Mouse (Mus musculus) splenic B cell, adult 2 months (primary cell): ENCODE data around the gene Cnst.
"Not testable (repeated sequence)": the region's sequence is repeated elsewhere in the genome, so short reads cannot be mapped to it uniquely, and the experiment has no call there.

Experiments used
- DNase-seq: peaks from one replicate; pipeline ENCODE4 v3.0.0-alpha.2; 2011; ENCODE audit warnings: low read depth, low spot score
- H3K27me3 ChIP-seq: 2 replicates; pipeline ENCODE4 v1.6.1; 2012; ENCODE audit warnings: mild to moderate bottlenecking, low read length, moderate library complexity, mixed read lengths; ENCODE audit not compliant: control insufficient read depth, poor library complexity, insufficient read depth, severe bottlenecking
- H3K36me3 ChIP-seq: 2 replicates; pipeline ENCODE4 v1.6.1; 2012; ENCODE audit warnings: mild to moderate bottlenecking, low read length, moderate library complexity, mixed read lengths; ENCODE audit not compliant: control insufficient read depth, poor library complexity, insufficient read depth, severe bottlenecking

Gene Cnst

GRCm38 (mm10) chr1:179628438-179629106, 82.4 kb downstream of the Cnst start:
- DNase-seq, result peak; percentile 12
- no peaks in the 10 kb centered on the region for H3K27me3 ChIP-seq

DNA sequence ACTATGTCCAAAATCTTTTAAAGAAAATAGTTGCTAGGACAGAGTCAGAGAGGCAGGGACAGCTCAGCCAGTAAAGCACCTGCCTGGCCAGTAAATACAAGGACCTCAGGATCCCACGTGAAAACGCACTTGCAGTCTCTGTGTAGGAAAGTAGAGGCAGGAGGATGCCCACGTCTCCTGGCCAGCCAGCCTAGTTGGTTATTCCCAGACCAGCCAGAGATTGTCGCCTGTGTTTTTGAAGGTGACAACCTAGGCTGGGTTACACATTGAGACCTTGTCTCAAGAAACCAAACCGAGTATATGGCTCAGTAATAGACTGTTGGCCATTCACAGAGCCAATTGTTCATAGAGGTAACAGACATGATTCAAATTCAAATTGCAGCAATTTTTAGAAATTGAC, 83.1 kb downstream of the Cnst start:
- Histone ChIP-seq H3K27me3 (no peaks in the 10 kb centered on the region), H3K36me3 (no peaks in the 10 kb centered on the region)
- DNase-seq, result no peak

More at GRCm38 (mm10) chr1:179628438-179629106, 82.4 kb downstream of the Cnst start:
- no peaks in the 10 kb centered on the region for H3K36me3 ChIP-seq

- DNase-seq, result no peak
- Histone ChIP-seq H3K36me3 (no peaks in the 10 kb centered on the region), H3K27me3 (no peaks in the 10 kb centered on the region)
Measured at GRCm38 (mm10) chr1:179632746-179633413, 86.7 kb downstream of the Cnst start.

DNA sequence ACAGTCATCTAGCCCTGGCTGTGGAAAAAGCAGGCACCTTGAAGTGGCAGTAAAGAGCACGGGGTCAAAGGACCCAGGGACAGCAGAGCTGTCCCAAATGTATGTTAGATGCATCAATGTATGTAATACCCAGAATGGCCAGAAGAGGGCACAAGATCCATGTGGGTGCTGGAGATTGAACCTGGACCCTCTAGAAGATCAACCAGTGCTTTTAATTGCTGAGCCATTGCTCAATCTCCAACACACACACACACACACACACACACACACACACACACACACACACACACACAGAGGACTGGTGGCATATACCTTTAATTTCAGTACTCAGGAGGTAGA, 87.2 kb downstream of the Cnst start:
- Histone ChIP-seq H3K36me3 (no peaks in the 10 kb centered on the region), H3K27me3 (no peaks in the 10 kb centered on the region)
- peak; percentile 65 for DNase-seq

DNA sequence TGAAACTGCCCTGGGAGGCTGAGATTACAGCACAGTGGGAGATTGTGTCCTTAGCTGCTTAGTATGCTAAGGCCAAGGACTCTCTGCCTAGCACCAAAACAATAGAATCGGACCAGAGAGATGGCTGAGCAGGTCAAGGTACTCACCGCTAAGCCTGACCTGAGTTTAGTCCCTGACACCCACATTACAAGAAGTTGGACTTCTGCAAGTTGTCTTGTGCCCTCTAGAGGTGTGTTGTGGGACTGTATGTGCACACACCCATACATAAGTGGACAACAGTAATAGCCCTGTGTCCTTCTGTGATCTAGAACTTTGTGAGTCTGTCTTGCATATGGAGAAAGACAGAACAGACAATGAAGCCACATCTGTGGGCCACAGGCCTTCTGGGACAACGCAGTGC, 88.0 kb downstream of the Cnst start:
- Histone ChIP-seq H3K36me3 (no peaks in the 10 kb centered on the region), H3K27me3 (no peaks in the 10 kb centered on the region)
- no peak for DNase-seq

GRCm38 (mm10) chr1:179642726-179643125, 96.6 kb downstream of the Cnst start:
- no peaks in the 10 kb centered on the region for H3K36me3 ChIP-seq
- DNase-seq, result no peak
- H3K27me3 ChIP-seq, result no peaks in the 10 kb centered on the region; the same call in 1 of the 2 replicates

DNA sequence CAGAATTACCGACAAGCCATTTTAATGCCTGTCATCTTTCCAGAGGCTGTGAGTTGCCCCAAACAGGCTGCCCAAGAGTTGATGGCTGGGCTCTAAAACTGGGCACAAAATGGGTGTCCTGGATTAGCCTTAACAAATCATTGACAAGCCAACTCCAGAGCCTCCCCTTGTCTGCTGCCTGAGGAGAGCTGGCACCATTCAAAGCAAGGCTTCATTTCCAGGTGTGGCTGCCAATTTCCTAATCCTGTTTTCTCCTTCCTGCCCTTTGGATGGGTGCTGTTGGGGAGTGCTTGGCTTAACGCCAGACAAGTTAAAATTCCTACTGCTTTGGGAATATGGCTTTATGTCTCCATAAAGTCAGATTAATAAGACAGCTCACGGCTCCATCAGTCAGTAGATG, 98.0 kb downstream of the Cnst start:
- DNase-seq, result no peak
- Histone ChIP-seq H3K27me3 (no peaks in the 10 kb centered on the region; the same call in 1 of the 2 replicates), H3K36me3 (no peaks in the 10 kb centered on the region)

- Histone ChIP-seq H3K36me3 (no peaks in the 10 kb centered on the region), H3K27me3 (no peaks in the 10 kb centered on the region; the same call in 1 of the 2 replicates)
- DNase-seq, result peak; percentile 74
Measured at GRCm38 (mm10) chr1:179645101-179645979, 99.2 kb downstream of the Cnst start.

DNA sequence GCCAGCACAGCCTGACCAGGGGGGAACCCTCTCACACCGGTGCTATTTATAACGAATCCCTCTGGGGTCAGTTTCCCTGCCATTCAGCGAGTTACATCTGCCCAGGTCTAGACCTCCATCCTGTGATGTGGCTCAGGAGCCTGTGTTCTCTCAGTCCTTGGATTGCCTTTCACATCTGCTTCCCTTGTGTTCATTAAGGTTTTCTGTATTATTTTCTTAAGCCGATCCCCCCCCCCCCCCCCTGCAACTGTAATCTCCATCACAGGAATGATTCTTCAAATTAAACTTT, 99.8 kb downstream of the Cnst start:
- Histone ChIP-seq H3K36me3 (no peaks in the 10 kb centered on the region), H3K27me3 (no peaks in the 10 kb centered on the region; the same call in 1 of the 2 replicates)
- no peak for DNase-seq

- H3K36me3 ChIP-seq, DNase-seq, H3K27me3 ChIP-seq: not testable (repeated sequence)
Measured at GRCm38 (mm10) chr1:179648678-179649077, 102.5 kb downstream of the Cnst start.

DNA sequence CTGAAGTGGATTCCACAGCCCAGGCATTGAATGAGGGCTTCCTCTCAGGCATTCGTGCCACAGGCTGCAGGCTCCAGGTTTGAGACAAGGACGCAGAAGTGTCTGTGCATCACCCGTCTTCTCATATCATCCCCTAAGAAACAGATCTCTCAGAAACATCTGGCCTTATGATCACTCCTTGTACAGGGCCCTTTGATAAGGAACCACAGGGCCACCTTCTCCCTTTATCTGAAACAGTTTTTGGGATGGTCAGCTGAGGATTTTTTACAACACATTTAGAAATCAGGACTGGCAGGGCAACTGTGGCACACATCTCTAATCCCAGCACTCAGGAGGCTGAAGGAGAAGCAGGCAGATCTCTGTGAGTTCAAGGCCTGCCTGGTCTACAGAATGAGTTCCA, 103.2 kb downstream of the Cnst start:
- Histone ChIP-seq H3K36me3 (no peaks in the 10 kb centered on the region), H3K27me3 (no peaks in the 10 kb centered on the region; the same call in 1 of the 2 replicates)
- no peak for DNase-seq

DNA sequence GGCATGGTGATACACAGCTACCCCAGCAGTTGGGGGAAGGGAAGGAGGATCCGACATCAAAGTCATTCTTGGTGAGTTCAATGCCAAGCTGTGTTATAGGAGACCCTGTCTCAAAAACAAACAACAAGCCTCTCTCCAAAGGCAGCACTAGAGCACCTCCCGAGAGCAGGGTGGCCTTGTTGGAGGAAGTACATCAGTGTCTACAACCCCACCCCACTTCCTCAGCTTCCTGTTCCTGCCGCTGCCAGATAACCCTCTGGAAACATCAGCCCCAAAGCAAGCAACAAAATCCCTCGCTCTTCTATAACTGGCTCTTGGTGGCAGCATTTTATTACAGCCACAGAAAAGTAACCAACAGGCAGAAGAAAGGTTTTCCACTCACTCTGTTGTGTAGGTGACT, 104.1 kb downstream of the Cnst start:
- no peaks in the 10 kb centered on the region; the same call in 1 of the 2 replicates for H3K27me3 ChIP-seq
- H3K36me3 ChIP-seq, result no peaks in the 10 kb centered on the region
- no peak for DNase-seq

DNA sequence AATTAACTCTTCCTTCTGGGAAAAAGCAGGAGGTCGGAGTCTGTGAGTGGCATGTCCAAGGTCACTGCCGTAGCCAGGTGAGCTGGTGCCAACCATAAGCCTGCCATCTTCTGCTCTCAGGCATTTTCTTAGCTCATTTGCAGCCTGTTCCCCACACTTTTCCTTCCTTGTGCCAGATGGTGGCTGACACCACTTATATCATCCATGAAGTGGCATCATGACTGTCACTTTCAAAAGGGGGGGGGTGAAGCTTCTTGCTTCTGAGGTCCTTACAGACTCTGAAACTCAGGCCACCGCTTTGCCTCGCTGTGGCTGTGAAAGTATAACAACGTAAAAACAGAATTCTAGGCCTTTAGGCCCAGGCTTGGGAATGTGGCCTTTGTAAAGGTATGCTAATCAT, 105.1 kb downstream of the Cnst start:
- Histone ChIP-seq H3K36me3 (no peaks in the 10 kb centered on the region), H3K27me3 (no peaks in the 10 kb centered on the region; the same call in 1 of the 2 replicates)
- no peak for DNase-seq

DNA sequence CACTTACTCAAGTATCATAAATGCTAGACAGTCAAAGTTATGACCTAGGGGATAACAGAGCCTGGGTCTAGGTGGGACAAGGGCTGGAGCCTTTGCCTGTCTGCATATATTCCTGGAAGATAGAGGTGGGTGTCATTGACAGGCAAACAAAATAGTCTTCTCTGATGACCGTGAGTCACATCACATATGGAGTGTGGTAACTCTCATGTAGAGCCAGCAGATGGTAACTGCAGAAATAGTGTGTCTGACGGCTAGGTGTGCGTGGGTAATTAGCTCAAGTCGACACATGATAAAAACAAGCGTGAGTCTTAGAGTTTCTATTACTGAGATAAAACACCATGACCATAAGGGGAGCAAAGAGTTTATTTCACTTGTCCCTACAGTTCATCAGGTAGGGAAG, 116.9 kb downstream of the Cnst start:
- no peak for DNase-seq
- Histone ChIP-seq H3K36me3 (no peaks in the 10 kb centered on the region), H3K27me3 (no peaks in the 10 kb centered on the region)

DNA sequence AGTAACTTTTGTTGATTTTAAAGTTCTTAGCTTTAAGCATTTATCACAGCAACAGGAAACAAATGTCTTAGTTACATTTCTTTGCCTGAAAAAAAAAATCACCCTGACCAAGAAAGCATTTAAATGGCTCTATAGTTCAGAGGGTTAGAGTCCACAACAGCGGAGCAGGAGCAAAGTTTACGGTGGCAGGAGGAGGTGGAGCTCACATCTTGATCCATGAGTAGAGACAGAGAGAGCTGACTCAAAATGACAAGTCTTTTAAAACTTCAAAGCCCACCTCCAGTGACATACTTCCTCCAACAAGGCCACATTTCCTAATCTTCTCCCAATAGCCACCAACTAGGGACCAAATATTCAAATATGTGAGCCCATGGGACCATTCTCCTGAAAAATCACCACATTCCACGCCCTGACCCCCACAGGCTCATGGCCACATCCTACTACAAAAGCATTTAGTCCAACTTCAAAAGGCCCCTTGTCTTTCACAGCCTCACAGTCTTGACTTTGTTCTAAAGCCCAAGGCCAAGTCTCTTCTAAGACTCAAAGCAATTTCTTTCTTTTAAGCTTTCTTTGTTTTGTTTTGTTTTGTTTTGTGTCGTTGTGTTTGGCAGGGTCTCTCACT, 118.2 kb downstream of the Cnst start:
- no peaks in the 10 kb centered on the region for H3K36me3 ChIP-seq
- H3K27me3 ChIP-seq, result no peaks in the 10 kb centered on the region
- no peak for DNase-seq
